Mouse (Mus musculus): ENCODE results near the gene Tbc1d9b.

GRCm38 (mm10) chr11:50145529-50145928 lies 14.3 kb downstream of the Tbc1d9b start:
- TF ChIP-seq POLR2A (IDR thresholded peaks at IDR 0.05; ENCODE audit: insufficient read depth, low read depth, low read length) (no peak), EP300 (IDR thresholded peaks at IDR 0.05; ENCODE audit: insufficient read depth, low read depth, low read length) (no peak), CTCF (IDR thresholded peaks at IDR 0.05) (no peak)

Data from heart, adult 2 months (tissue).